Mouse (Mus musculus): Measurements from ENCODE around the gene Fars2. TPM values are rescaled to one million over a fixed set of nuclear protein-coding genes. Genes with fewer than 3 reads are reported as not detected.

Gene Fars2
- polyA plus RNA-seq, 1 experiment from 2014 or later: 30.6 TPM

DNA sequence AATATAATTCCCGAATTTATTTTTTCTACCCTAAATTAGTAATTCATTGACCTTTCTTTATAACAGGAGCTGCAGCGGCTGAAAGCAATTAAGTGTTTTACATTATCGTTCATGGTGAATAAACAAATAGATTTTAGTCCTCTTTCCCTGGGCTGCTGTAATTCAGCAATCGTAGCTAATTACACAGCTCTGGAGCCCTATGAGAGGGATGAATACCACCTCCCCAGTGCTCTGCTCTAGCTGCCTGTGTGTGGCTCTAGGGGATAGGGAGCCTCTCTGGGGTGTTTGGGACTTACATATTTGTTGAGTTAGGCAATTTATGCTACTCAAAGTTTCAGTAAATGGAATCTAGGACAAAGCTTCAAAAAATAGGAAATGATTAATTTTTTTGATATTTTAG, 190.2 kb downstream of the Fars2 start:
- ATAC-seq (ENCODE audit: low FRiP score, low read depth): no peak
- no peaks in the 10 kb centered on the region; the same call in 1 of the 2 replicates for H3K4me1 ChIP-seq
- WGBS: 62% methylated on average over 4 of the region's 4 CpGs

DNA sequence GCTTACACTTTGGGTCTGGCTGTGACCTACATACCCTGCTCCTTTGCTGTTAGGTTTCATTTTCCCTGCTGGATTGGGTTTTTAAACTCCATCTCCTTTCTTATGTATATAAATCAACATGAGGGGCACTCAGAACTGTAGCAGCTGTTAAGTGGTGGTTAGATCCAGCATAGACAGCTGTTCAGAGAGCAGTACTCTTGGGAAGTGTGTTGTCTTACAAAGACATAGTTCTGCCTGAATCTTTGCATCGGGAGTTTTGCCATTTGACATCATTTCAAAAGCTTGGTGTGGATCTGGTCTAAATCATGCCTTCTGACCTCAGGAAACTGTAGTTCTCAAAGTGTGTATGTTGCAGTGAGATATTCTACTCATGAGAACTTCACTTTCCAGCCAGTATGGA, 191.9 kb downstream of the Fars2 start:
- Histone ChIP-seq H3K4me1 (no peaks in the 10 kb centered on the region; the same call in 1 of the 2 replicates), H3K9ac (no peak overlapping the region), H3K36me3 (no peaks in the 10 kb centered on the region), H3K4me3 (no peak overlapping the region), H3K27me3 (replicated peaks) (no peaks in the 10 kb centered on the region), H3K4me2 (replicated peaks) (no peak overlapping the region), H3K27ac (no peak overlapping the region), H3K9me3 (no peaks in the 10 kb centered on the region)
- WGBS: 81% methylated on average over 1 of the region's 1 CpGs
- ATAC-seq (ENCODE audit: low FRiP score, low read depth): no peak

More for the DNA sequence above, 190.2 kb downstream of the Fars2 start:
- Histone ChIP-seq H3K27ac (no peak overlapping the region), H3K9me3 (no peaks in the 10 kb centered on the region), H3K27me3 (replicated peaks) (no peaks in the 10 kb centered on the region), H3K4me2 (replicated peaks) (no peak overlapping the region), H3K36me3 (no peaks in the 10 kb centered on the region), H3K9ac (no peak overlapping the region), H3K4me3 (no peak overlapping the region)

DNA sequence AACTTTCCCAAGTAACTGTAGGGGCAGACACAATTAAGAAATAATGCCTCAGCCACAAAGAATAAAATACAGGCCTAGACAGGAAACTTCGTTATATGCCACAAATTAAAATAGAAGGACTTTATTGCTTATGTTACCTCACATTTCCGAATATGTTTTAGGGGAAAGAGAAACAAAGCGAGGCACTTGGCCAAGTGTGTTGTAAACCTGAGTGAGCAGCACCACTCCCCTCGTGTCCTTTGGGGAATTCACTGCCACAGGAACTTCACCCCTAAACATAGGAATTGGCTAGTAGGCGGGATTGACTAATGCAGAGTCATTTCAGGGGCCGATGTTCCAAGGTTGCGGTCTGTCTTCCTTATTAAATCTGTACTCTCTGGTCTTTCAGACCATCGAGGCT, 197.0 kb downstream of the Fars2 start:
- no peak overlapping the region for H3K4me2 ChIP-seq (replicated peaks)
- no peaks in the 10 kb centered on the region for H3K27me3 ChIP-seq (replicated peaks)
- no peaks in the 10 kb centered on the region for H3K36me3 ChIP-seq
- H3K4me1 ChIP-seq: no peaks in the 10 kb centered on the region; the same call in 1 of the 2 replicates
- no peak overlapping the region for H3K9ac ChIP-seq
- no peak overlapping the region for H3K4me3 ChIP-seq
- H3K9me3 ChIP-seq: no peaks in the 10 kb centered on the region
- no peak for ATAC-seq (ENCODE audit: low FRiP score, low read depth)
- no peak overlapping the region for H3K27ac ChIP-seq
- WGBS: 85% methylated on average over 8 of the region's 8 CpGs

DNA sequence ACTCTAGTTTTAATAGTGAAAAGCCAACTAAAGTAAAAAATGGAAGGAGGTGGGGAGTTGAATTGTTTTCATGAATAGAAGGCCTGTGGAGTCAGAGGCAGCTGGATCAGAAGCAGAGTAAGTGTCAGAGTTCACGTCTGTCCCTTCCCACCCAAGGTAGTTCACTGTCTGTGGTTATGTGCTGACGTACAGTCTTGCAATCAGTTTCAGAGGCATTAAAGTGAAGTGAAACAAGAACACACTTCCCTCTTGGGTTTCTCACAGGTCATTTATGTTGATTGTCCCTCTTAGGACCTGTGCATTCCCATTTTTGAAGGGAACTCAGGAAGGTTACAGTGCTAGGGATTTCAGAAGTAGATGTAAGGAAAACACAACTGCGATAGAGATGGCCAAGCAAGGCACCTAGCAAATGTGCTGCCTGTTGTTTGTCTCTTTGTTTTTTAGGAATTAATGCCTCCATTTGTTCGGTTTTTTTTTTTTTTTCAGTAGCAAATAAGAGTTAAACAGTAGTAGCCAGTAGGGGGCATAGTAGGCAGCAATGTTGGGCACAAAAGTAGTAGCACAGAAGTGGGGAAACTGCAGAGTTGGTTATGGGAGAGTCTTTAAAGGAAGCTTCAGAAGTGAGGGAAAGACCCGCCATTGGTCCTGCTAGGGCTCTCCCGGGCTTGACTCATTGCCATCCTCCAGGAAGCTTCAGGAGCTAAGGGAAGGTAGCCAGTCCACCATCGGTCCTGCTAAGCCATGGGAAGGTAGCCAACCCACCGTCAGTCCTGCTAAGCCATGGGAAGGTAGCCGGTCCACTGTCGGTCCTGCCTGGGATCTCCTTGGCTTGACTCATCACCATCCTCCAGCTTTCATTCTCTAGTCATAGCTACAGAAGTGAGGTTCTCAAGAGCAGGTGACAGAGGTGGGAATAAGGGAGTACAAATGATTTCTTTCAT, 197.9 kb downstream of the Fars2 start:
- no peaks in the 10 kb centered on the region for H3K9me3 ChIP-seq
- no peak overlapping the region for H3K27ac ChIP-seq
- ATAC-seq (ENCODE audit: low FRiP score, low read depth): no peak
- H3K4me1 ChIP-seq: no peaks in the 10 kb centered on the region; the same call in 1 of the 2 replicates
- no peak overlapping the region for H3K4me3 ChIP-seq
- no peak overlapping the region for H3K4me2 ChIP-seq (replicated peaks)
- no peaks in the 10 kb centered on the region for H3K27me3 ChIP-seq (replicated peaks)
- no peaks in the 10 kb centered on the region for H3K36me3 ChIP-seq
- WGBS: 88% methylated on average over 10 of the region's 10 CpGs
- H3K9ac ChIP-seq: no peak overlapping the region

DNA sequence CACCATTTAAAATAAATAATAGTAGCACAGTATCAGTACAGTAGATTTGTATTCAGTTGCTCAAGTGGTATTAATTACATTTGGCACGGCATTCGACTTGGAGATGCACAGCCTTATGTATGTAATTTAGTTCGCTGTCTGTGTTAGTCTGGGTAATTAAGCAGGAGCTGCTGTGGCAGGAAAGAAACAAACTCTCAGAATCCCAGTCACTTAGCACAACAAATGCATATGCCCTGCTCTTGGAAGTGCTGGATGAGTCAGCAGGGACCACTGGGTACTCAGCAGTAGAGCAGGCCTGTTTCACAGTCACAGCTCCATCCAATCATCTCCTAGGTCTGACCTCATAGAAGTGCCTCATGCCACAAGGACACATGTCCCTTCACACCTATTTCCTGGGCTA, 200.6 kb downstream of the Fars2 start:
- ATAC-seq (ENCODE audit: low FRiP score, low read depth): no peak
- no peaks in the 10 kb centered on the region for H3K27me3 ChIP-seq (replicated peaks)
- no peaks in the 10 kb centered on the region for H3K4me1 ChIP-seq
- no peaks in the 10 kb centered on the region for H3K36me3 ChIP-seq
- H3K4me3 ChIP-seq: no peak overlapping the region
- H3K27ac ChIP-seq: no peak overlapping the region
- WGBS: 81% methylated on average over 3 of the region's 3 CpGs
- H3K4me2 ChIP-seq (replicated peaks): no peak overlapping the region
- H3K9ac ChIP-seq: no peak overlapping the region
- H3K9me3 ChIP-seq: no peaks in the 10 kb centered on the region

DNA sequence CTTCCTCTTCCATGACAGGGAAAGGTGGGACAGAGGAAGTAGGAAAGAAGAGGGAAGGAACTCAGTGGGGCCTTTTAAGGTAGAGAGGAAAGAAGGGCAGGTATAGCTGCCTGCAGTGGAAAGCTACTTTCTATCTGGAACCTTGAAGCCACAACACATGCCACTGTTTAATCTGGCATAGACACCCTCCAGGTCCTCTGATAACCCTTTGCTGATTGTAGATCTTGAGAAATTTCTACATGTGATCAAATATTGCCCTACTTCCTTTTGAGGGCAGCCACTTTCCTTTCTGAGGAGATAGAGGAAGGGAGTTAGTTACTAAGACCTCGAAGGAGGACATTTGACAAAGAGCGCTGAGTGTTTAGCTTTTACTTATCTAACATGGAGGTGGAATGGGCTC, 207.4 kb downstream of the Fars2 start:
- no peak for ATAC-seq (ENCODE audit: low FRiP score, low read depth)
- no peak overlapping the region for H3K4me3 ChIP-seq
- no peak overlapping the region for H3K9ac ChIP-seq
- H3K4me1 ChIP-seq: no peaks in the 10 kb centered on the region
- H3K27ac ChIP-seq: no peak overlapping the region
- H3K27me3 ChIP-seq (replicated peaks): no peaks in the 10 kb centered on the region
- no peaks in the 10 kb centered on the region for H3K36me3 ChIP-seq
- H3K4me2 ChIP-seq (replicated peaks): no peak overlapping the region
- 94% methylated on average over 2 of the region's 2 CpGs for WGBS
- no peaks in the 10 kb centered on the region for H3K9me3 ChIP-seq

DNA sequence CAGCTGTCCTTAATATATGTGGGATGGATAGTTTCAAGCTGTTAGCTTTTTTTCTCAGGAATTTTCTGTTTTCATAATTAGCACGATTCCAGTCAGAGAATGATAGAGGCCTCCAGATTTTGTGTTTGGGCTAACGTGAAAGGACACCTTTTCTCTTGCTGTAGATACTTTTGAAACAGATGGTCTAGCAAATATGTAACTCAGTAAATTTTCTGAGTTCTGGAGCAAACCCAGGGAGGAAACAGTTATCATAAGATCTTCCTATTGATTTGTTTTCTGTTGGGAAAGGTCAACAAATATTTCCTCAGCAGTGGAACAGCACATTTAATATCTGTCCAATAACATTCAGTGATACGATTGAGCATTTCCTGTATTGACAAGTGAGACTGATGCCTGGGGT, 209.3 kb downstream of the Fars2 start:
- WGBS: 83% methylated on average over 3 of the region's 3 CpGs
- Histone ChIP-seq H3K9me3 (no peaks in the 10 kb centered on the region), H3K4me3 (no peak overlapping the region), H3K36me3 (no peaks in the 10 kb centered on the region), H3K4me1 (no peaks in the 10 kb centered on the region), H3K27me3 (replicated peaks) (no peaks in the 10 kb centered on the region), H3K9ac (no peak overlapping the region), H3K4me2 (replicated peaks) (no peak overlapping the region), H3K27ac (no peak overlapping the region)
- no peak for ATAC-seq (ENCODE audit: low FRiP score, low read depth)

DNA sequence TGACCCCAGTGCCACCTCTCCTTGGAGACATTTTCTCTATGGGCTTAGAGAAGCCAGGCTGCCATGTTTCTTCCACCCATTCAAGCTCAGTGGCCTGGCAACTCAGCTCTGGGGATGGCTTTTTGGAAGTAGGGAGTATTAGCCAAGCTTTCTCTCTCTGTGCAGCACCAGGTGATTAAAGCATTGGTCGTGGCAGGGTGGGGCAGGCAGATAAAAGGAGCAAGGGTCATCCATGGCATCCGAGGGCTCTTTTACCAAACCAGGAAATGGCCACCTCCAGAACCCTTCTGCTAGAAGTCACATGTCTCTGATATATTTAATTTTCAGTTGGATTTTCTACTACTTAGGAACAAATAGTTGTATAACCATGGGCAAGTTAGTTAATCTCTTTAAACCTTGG, 212.7 kb downstream of the Fars2 start:
- Histone ChIP-seq H3K4me3 (no peak overlapping the region), H3K9ac (no peak overlapping the region), H3K27ac (no peak overlapping the region), H3K9me3 (no peaks in the 10 kb centered on the region), H3K36me3 (no peaks in the 10 kb centered on the region), H3K27me3 (replicated peaks) (no peaks in the 10 kb centered on the region), H3K4me1 (no peaks in the 10 kb centered on the region), H3K4me2 (replicated peaks) (no peak overlapping the region)
- WGBS: 63% methylated on average over 2 of the region's 2 CpGs
- no peak for ATAC-seq (ENCODE audit: low FRiP score, low read depth)

DNA sequence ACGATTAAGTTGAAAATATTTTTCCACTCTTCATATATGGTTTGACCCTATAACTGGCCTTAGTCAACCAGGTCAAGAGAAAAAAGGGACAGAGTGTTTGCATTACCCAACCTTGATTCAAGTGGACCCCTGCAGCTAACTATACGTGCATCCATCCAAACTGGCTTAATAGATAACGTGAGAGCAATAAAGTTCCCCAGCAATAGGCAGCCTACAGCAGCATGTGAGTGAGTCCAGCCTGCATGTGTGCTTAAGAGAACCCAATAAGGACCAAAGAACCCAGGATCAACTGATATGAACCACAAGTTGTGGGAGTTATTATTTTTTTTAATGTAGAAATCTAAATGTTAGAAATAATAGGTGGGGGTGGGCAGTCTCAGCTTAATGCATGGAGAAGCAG, 213.3 kb downstream of the Fars2 start:
- H3K36me3 ChIP-seq: no peaks in the 10 kb centered on the region
- H3K27ac ChIP-seq: no peak overlapping the region
- H3K9me3 ChIP-seq: no peaks in the 10 kb centered on the region
- H3K4me3 ChIP-seq: no peak overlapping the region
- no peaks in the 10 kb centered on the region for H3K4me1 ChIP-seq
- no peaks in the 10 kb centered on the region for H3K27me3 ChIP-seq (replicated peaks)
- 73% methylated on average over 3 of the region's 3 CpGs for WGBS
- ATAC-seq (ENCODE audit: low FRiP score, low read depth): no peak
- no peak overlapping the region for H3K9ac ChIP-seq
- no peak overlapping the region for H3K4me2 ChIP-seq (replicated peaks)

DNA sequence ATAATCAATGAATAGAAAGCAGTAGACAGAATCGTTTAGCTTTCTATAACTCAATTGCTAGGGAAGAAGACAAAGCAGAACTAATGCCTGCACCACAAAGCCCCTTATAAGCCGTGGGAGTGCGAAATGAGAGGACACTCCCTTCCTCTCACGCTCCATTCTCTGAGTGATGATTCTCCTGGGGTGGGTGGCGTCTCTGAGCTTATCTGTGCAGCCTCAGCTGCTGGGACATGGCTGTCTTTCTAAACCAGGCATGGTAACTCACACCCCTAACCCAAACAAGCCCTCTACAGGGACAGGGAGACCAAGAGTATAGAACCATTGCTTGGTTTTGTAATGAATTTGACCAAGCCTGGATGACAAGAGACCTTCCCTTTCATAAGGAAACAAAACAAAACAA, 217.5 kb downstream of the Fars2 start:
- Histone ChIP-seq H3K9ac (no peak overlapping the region), H3K9me3 (no peaks in the 10 kb centered on the region), H3K4me1 (no peaks in the 10 kb centered on the region), H3K27me3 (replicated peaks) (no peaks in the 10 kb centered on the region), H3K27ac (no peak overlapping the region), H3K36me3 (no peaks in the 10 kb centered on the region), H3K4me3 (no peak overlapping the region), H3K4me2 (replicated peaks) (no peak overlapping the region)
- WGBS: 54% methylated on average over 5 of the region's 5 CpGs
- ATAC-seq (ENCODE audit: low FRiP score, low read depth): no peak

DNA sequence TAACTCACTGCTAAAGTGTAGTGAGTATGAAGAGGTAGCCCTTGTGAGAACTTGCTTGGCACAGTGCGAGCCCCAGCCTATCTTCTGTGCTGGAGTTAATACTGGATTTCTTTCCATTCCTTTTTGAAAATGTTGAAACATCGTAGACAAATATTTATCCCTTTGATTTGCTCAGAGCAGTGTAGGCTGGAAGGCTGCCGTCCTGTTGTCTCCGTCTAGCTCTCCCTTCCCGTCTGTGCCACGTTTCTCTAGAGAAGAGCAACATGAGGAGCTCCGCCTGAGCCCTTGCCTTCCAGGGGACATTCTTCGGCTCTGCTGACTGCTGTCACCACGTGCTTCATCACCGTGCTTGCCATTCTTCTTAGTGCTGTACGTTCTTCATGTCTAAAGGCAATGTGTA, 234.3 kb downstream of the Fars2 start:
- Histone ChIP-seq H3K27ac (no peak overlapping the region), H3K4me1 (no peaks in the 10 kb centered on the region), H3K9ac (no peak overlapping the region), H3K36me3 (no peaks in the 10 kb centered on the region), H3K9me3 (no peaks in the 10 kb centered on the region), H3K4me2 (replicated peaks) (no peak overlapping the region), H3K4me3 (no peak overlapping the region), H3K27me3 (replicated peaks) (no peaks in the 10 kb centered on the region)
- 84% methylated on average over 11 of the region's 11 CpGs for WGBS
- ATAC-seq (ENCODE audit: low FRiP score, low read depth): no peak

DNA sequence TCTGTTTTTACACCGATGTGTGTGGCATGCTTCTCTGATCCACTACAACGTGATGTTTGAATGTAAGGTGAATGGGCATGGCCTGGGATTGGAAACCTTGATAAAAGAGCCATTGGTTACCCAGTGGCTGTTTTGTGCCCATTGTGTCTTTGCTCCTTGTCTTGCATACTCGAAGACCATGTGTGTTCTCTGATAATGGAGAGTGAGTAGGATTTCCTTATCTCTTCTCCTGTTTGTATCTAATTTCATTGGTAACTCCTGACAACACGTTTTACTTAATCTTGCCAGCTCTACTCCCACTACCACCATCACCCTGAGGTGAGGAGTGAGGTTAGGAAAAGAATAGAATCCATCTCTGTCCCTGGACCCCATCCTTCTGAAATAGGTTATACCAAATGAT, 240.3 kb downstream of the Fars2 start:
- Histone ChIP-seq H3K4me2 (replicated peaks) (no peak overlapping the region), H3K4me1 (no peaks in the 10 kb centered on the region; the same call in 1 of the 2 replicates), H3K9me3 (no peaks in the 10 kb centered on the region), H3K4me3 (no peak overlapping the region), H3K36me3 (no peaks in the 10 kb centered on the region), H3K27me3 (replicated peaks) (no peaks in the 10 kb centered on the region), H3K9ac (no peak overlapping the region), H3K27ac (no peak overlapping the region)
- no peak for ATAC-seq (ENCODE audit: low FRiP score, low read depth)
- 90% methylated on average over 4 of the region's 4 CpGs for WGBS

DNA sequence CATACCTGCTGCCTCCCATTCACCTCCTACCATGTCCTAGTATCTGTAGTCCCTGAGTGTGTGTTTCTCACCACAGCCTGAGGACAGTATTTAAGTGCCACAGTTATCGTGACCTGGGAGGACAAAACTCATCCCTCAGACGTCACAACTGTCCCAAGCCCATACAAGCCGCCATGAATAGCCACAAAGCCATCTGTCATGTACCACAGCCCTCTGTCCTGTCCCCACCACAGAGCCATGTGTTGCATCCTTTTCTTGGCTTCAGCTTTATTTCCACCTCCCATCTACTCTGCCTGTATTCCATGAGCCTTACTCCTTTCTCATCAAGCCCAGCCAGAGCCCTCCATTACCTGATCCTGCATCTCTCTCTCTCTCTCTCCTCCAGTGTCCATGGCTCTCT, 244.2 kb downstream of the Fars2 start:
- no peaks in the 10 kb centered on the region for H3K9me3 ChIP-seq
- no peak overlapping the region for H3K27ac ChIP-seq
- WGBS: 71% methylated on average over 3 of the region's 3 CpGs
- no peaks in the 10 kb centered on the region for H3K27me3 ChIP-seq (replicated peaks)
- no peak overlapping the region for H3K9ac ChIP-seq
- no peaks in the 10 kb centered on the region for H3K36me3 ChIP-seq
- H3K4me1 ChIP-seq: no peaks in the 10 kb centered on the region; the same call in 1 of the 2 replicates
- no peak overlapping the region for H3K4me3 ChIP-seq
- no peak overlapping the region for H3K4me2 ChIP-seq (replicated peaks)
- ATAC-seq (ENCODE audit: low FRiP score, low read depth): no peak

Measured in neural tube, embryonic 12.5 days (tissue).